Mouse (Mus musculus) testis, adult 2 months (tissue): ENCODE measurements around the gene Jtb. TPM values are rescaled to one million over a fixed set of nuclear protein-coding genes. Genes with fewer than 3 reads are reported as not detected.

ENCODE experiments used
- H3K27ac ChIP-seq: fragments of 200-500 bp; 2 replicates; pipeline ENCODE4 v1.5.1; 2012; ENCODE audit warnings: low read depth, low read length; ENCODE audit not compliant: control insufficient read depth, insufficient read depth
- H3K27me3 ChIP-seq: fragments of 200-500 bp; 2 replicates; pipeline ENCODE4 v1.6.1; 2012; ENCODE audit warnings: mild to moderate bottlenecking, low read length, moderate library complexity; ENCODE audit not compliant: control insufficient read depth, insufficient read depth
- H3K36me3 ChIP-seq: fragments of 200-500 bp; 2 replicates; pipeline ENCODE4 v1.6.1; 2012; ENCODE audit warnings: mild to moderate bottlenecking, low read length; ENCODE audit not compliant: control insufficient read depth, insufficient read depth
- H3K4me1 ChIP-seq: fragments of 200-500 bp; 2 replicates; pipeline ENCODE4 v1.6.1; 2012; ENCODE audit warnings: low read length; ENCODE audit not compliant: control insufficient read depth, insufficient read depth
- H3K4me3 ChIP-seq: fragments of 200-500 bp; 2 replicates; pipeline ENCODE4 v1.5.1; 2012; ENCODE audit warnings: low read depth, mild to moderate bottlenecking, low read length, moderate library complexity, mixed read lengths; ENCODE audit not compliant: control insufficient read depth
- CTCF ChIP-seq: fragments of 200-500 bp; IDR thresholded peaks from 2 replicates; pipeline ENCODE4 v1.5.1; 2012; ENCODE audit warnings: low read depth, mild to moderate bottlenecking, inconsistent platforms, low read length, moderate library complexity; ENCODE audit not compliant: control insufficient read depth, insufficient read depth, insufficient replicate concordance
- POLR2A ChIP-seq: fragments of 200-500 bp; IDR thresholded peaks from 2 replicates; pipeline ENCODE4 v1.6.1; 2012; ENCODE audit warnings: low read depth, mild to moderate bottlenecking, inconsistent platforms, low read length, moderate library complexity; ENCODE audit not compliant: control insufficient read depth
- polyA plus RNA-seq: library from polyadenylated mRNA; depleted of rRNA; stranded (reverse); fragments of >200 nt; gene quantifications from 2 replicates; pipeline ENCODE4 v1.2.3, GENCODE M21; 2012

The Jtb gene
- polyA plus RNA-seq, 1 experiment = 12.2 TPM

- Histone ChIP-seq H3K36me3 (peaks cover 3% of the 10 kb centered on the region), H3K4me1 (peaks cover 7% of the 10 kb centered on the region), H3K27ac (peak overlapping the region; percentile 96), H3K4me3 (peak overlapping the region; percentile 100), H3K27me3 (no peaks in the 10 kb centered on the region)
- TF ChIP-seq POLR2A (no peak), CTCF (no peak)
These were observed 23.2 kb downstream of the Jtb start for GRCm38 (mm10) chr3:90254419-90255193.

- TF ChIP-seq POLR2A (no peak), CTCF (no peak)
- Histone ChIP-seq H3K27me3 (no peaks in the 10 kb centered on the region), H3K4me3 (peak overlapping the region; percentile 100), H3K4me1 (peaks cover 7% of the 10 kb centered on the region), H3K27ac (no peak overlapping the region), H3K36me3 (peaks cover 3% of the 10 kb centered on the region)
These were observed 23.8 kb downstream of the Jtb start for GRCm38 (mm10) chr3:90255194-90255565.

- peaks cover 7% of the 10 kb centered on the region for H3K4me1 ChIP-seq
- TF ChIP-seq CTCF (no peak), POLR2A (no peak)
- peaks cover 3% of the 10 kb centered on the region for H3K36me3 ChIP-seq
- H3K27me3 ChIP-seq = no peaks in the 10 kb centered on the region
- peak overlapping the region; percentile 15; the same call in 1 of the 2 replicates for H3K4me3 ChIP-seq
- no peak overlapping the region for H3K27ac ChIP-seq
These were observed 24.5 kb downstream of the Jtb start for GRCm38 (mm10) chr3:90255784-90256353.

- Histone ChIP-seq H3K36me3 (peaks cover 3% of the 10 kb centered on the region), H3K4me3 (no peak overlapping the region), H3K27ac (no peak overlapping the region), H3K4me1 (peaks cover 7% of the 10 kb centered on the region), H3K27me3 (no peaks in the 10 kb centered on the region)
- TF ChIP-seq CTCF = no peak
- no peak for TF ChIP-seq POLR2A
These were observed 25.5 kb downstream of the Jtb start for GRCm38 (mm10) chr3:90256731-90257530.

- H3K27ac ChIP-seq = no peak overlapping the region
- no peak overlapping the region for H3K4me3 ChIP-seq
- no peaks in the 10 kb centered on the region for H3K27me3 ChIP-seq
- peaks cover 7% of the 10 kb centered on the region for H3K4me1 ChIP-seq
- peaks cover 3% of the 10 kb centered on the region for H3K36me3 ChIP-seq
- no peak for TF ChIP-seq CTCF
- TF ChIP-seq POLR2A = no peak
These were observed 27.1 kb downstream of the Jtb start for GRCm38 (mm10) chr3:90258521-90258920.

GRCm38 (mm10) chr3:90263121-90263771 is 31.8 kb downstream of the Jtb start:
- no peak for TF ChIP-seq POLR2A
- H3K27me3 ChIP-seq = no peaks in the 10 kb centered on the region
- peaks cover 15% of the 10 kb centered on the region for H3K4me1 ChIP-seq
- H3K36me3 ChIP-seq = peaks cover 3% of the 10 kb centered on the region
- H3K4me3 ChIP-seq = no peak overlapping the region
- no peak overlapping the region for H3K27ac ChIP-seq

- Histone ChIP-seq H3K27ac (peak overlapping the region; percentile 68; the same call in 1 of the 2 replicates), H3K4me1 (peaks cover 16% of the 10 kb centered on the region), H3K27me3 (no peaks in the 10 kb centered on the region), H3K36me3 (peaks cover under 1% of the 10 kb centered on the region; the same call in 1 of the 2 replicates), H3K4me3 (peak overlapping the region; percentile 95)
- TF ChIP-seq POLR2A = no peak
- TF ChIP-seq CTCF = no peak
These were observed 33.3 kb downstream of the Jtb start for GRCm38 (mm10) chr3:90264687-90265033.
